Mouse (Mus musculus): ENCODE data around the gene Trim14. TPM values are rescaled to one million over a fixed set of nuclear protein-coding genes. Genes with fewer than 3 reads are reported as not detected.

Gene Trim14
- total and polyA plus RNA-seq, 3 experiments = 11.6 to 35.4 (median 26.5) TPM

DNA sequence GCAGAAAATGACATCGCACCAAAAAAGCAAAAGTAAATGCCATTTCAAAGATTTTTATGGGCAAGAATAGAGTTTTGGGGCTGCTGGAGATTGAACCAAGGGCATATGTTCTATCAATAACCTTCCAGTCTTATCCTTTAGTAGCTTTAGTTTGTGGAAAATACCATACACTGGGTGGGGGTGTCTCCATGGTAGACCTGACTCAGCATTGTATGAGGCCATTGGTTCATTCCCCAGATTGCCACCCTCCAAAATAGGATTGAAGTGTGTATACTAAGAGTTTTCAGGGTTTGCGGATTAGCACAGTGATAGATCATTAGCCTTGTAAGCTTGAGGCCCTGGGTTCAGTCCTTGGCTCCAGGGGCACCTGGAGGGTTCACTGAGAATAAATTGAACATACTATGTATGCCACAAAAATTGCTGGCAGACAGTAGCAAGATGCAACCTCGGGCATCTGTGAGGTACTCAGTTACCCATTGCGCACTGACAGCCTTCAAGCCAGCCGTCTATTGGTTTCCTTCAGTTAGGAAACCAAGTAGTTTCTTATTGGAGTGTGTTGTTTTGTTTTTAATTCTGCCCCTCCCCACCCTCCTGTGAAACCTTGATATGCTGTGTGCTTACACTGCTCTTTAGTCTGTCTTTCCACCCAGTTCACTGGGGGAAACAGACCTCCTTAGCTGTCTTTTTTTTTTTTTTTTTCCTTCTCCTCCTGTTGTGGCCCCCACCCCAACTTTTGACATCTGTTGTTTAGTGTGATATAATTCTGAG lies 81.7 kb downstream of the Trim14 start:
- TF ChIP-seq CHD2 (IDR thresholded peaks at IDR 0.05; ENCODE audit: low read length) = no peak
- no peak for TF ChIP-seq ELF1 (IDR thresholded peaks at IDR 0.05; ENCODE audit: low read depth, low read length)
- TF ChIP-seq MAFK (IDR thresholded peaks at IDR 0.05; ENCODE audit: insufficient replicate concordance, low read length) = peak; percentile 80; the same call in 1 of the 2 replicates
- TF ChIP-seq MXI1 (IDR thresholded peaks at IDR 0.05; ENCODE audit: low read depth, low read length) = 0 out of 2 replicates have a peak, but pooled peaks have one; percentile 22
- no peak for TF ChIP-seq NELFE (IDR thresholded peaks at IDR 0.05; ENCODE audit: low read depth, low read length)
- TF ChIP-seq SIN3A (IDR thresholded peaks at IDR 0.05; ENCODE audit: low read length) = 0 out of 2 replicates have a peak, but pooled peaks have one; percentile 24
- TF ChIP-seq ETS1 (conservative IDR thresholded peaks at IDR 0.05; ENCODE audit: low read depth, low read length) = no peak
- no peak for TF ChIP-seq NRF1 (IDR thresholded peaks at IDR 0.05; ENCODE audit: low read depth, low read length)
- Histone ChIP-seq H3K27ac (ENCODE audit: insufficient read depth, low read depth) (peak overlapping the region; percentile 28), H3K4me3 (replicated peaks in 1 of 3; ENCODE audit: low read depth in 2 of 3, low read length in 2 of 3, poor library complexity in 1 of 3) (peak overlapping the region; percentile 1 to 80 (median 61)), H3K36me3 (replicated peaks in 1 of 2; ENCODE audit: control insufficient read depth in 1 of 2, insufficient read depth in 1 of 2, low read length in 1 of 2) (peaks cover 0 to 39% of the 10 kb centered on the region in 2 experiments), H3K9me3 (replicated peaks; ENCODE audit: low read length) (no peaks in the 10 kb centered on the region), H3K27me3 (replicated peaks) (no peaks in the 10 kb centered on the region), H3K9ac (ENCODE audit: insufficient read depth, low read depth) (peak overlapping the region; percentile 100), H3K4me1 (ENCODE audit: control insufficient read depth in 1 of 2, insufficient read depth in 2 of 2) (peaks cover 21 to 66% of the 10 kb centered on the region in 2 experiments; a peak in 3 of 4 replicates), H3K79me2 (replicated peaks; ENCODE audit: control insufficient read depth, extremely low read depth, insufficient read depth, poor library complexity, severe bottlenecking) (peaks cover 75% of the 10 kb centered on the region), H3K4me2 (ENCODE audit: insufficient read depth, low read depth, poor library complexity, severe bottlenecking) (peak overlapping the region; percentile 88)
- in situ Hi-C loops (cut with MboI; ENCODE audit: low pct_ligation_motif_present, low pct_unique_long_range_greater_than_20kb, low sequenced_read_pairs) (no loop called here), dilution Hi-C loops (cut with MboI; ENCODE audit: extremely low pct_ligation_motif_present, extremely low pct_unique_long_range_greater_than_20kb, low sequenced_read_pairs) (no loop called here)
- no peak for DNase-seq (ENCODE audit: extremely low read depth)

DNA sequence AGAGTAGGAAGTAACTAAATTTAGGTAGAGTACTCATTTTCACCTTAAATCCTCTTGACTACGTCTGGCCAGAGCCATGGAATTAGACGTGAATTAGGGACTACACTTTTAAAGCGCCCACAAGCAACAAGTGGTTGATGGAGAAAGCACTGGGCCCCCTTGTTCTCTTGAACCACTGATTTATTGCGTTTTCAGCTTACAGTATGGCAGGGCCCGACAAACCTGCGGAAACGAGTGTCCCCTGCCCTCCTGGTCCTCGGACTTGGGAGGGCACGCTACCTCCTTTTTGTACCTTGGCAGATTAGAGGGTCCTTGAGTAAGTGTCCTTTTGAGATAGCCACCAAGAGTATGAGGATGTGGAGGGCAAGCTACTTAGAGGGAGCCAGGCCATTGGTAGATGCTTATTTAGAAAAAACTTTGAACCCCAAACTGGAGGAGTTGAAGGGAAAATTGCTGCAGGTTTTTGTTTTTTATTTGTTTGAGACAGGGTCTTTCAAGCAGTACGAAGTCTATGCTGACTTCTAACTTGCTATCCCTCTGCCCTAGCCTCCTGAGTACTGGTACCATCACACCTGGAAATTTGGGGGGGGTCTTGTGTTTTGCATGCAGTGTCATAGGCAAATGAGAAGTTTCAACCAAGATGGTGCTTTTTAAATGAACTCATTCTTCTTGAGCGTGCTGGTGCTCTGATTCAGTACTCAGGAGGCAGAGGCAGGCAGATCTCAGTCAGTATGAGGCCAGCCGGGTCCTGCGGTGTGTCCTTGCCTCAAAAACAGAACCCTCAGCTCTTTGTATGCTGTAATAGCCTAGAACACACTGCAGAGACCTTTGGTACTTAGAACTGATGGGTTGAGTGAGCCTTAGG lies 82.9 kb downstream of the Trim14 start:
- peaks cover 0 to 31% of the 10 kb centered on the region in 2 experiments for H3K36me3 ChIP-seq (replicated peaks in 1 of 2; ENCODE audit: control insufficient read depth in 1 of 2, insufficient read depth in 1 of 2, low read length in 1 of 2)
- peak overlapping the region; percentile 61 to 96 (median 80) for H3K4me3 ChIP-seq (replicated peaks in 1 of 3; ENCODE audit: low read depth in 2 of 3, low read length in 2 of 3, poor library complexity in 1 of 3)
- dilution Hi-C loops (cut with MboI; ENCODE audit: extremely low pct_ligation_motif_present, extremely low pct_unique_long_range_greater_than_20kb, low sequenced_read_pairs) = no loop called here
- DNase-seq (ENCODE audit: extremely low read depth) = peak; percentile 68
- H3K79me2 ChIP-seq (replicated peaks; ENCODE audit: control insufficient read depth, extremely low read depth, insufficient read depth, poor library complexity, severe bottlenecking) = peaks cover 63% of the 10 kb centered on the region
- no peaks in the 10 kb centered on the region for H3K9me3 ChIP-seq (replicated peaks; ENCODE audit: low read length)
- in situ Hi-C loops (cut with MboI; ENCODE audit: low pct_ligation_motif_present, low pct_unique_long_range_greater_than_20kb, low sequenced_read_pairs) = no loop called here
- peak overlapping the region; percentile 93 for H3K27ac ChIP-seq (ENCODE audit: insufficient read depth, low read depth)
- peak; percentile 46; the same call in 1 of the 2 replicates for TF ChIP-seq MXI1 (IDR thresholded peaks at IDR 0.05; ENCODE audit: low read depth, low read length)
- TF ChIP-seq ZNF384 (IDR thresholded peaks at IDR 0.05; ENCODE audit: low read depth, low read length) = no peak
- TF ChIP-seq MAX (IDR thresholded peaks at IDR 0.05; ENCODE audit: low read length) = peak; percentile 45; the same call in 1 of the 2 replicates
- peak; percentile 55 for TF ChIP-seq BHLHE40 (IDR thresholded peaks at IDR 0.05; ENCODE audit: low read depth, low read length)
- TF ChIP-seq HCFC1 (IDR thresholded peaks at IDR 0.05; ENCODE audit: low read depth, low read length) = peak; percentile 15; the same call in 1 of the 2 replicates
- peak; percentile 89 for TF ChIP-seq TBP (conservative IDR thresholded peaks at IDR 0.05; ENCODE audit: low read depth, low read length)
- TF ChIP-seq CHD1 (IDR thresholded peaks at IDR 0.05; ENCODE audit: low read depth, low read length) = peak; percentile 85
- TF ChIP-seq EP300 (IDR thresholded peaks at IDR 0.05; ENCODE audit: low read length) = 0 out of 2 replicates have a peak, but pooled peaks have one; percentile 45
- peak; percentile 2 for TF ChIP-seq ZMIZ1 (IDR thresholded peaks at IDR 0.05; ENCODE audit: low read depth, low read length)
- TF ChIP-seq POLR2A (IDR thresholded peaks at IDR 0.05; ENCODE audit: low read depth, low read length) = peak; percentile 58
- TF ChIP-seq NELFE (IDR thresholded peaks at IDR 0.05; ENCODE audit: low read depth, low read length) = peak; percentile 56; the same call in 1 of the 2 replicates
- no peak for TF ChIP-seq CHD2 (IDR thresholded peaks at IDR 0.05; ENCODE audit: low read length)
- peak; percentile 40; the same call in 1 of the 2 replicates for TF ChIP-seq MAZ (IDR thresholded peaks at IDR 0.05; ENCODE audit: low read depth, low read length)
- no peak for TF ChIP-seq JUND (conservative IDR thresholded peaks at IDR 0.05; ENCODE audit: low read depth, low read length)
- TF ChIP-seq MYC (IDR thresholded peaks at IDR 0.05; ENCODE audit: low read depth, low read length) = 0 out of 2 replicates have a peak, but pooled peaks have one; percentile 23
- no peaks in the 10 kb centered on the region for H3K27me3 ChIP-seq (replicated peaks)
- peak overlapping the region; percentile 88 for H3K4me2 ChIP-seq (ENCODE audit: insufficient read depth, low read depth, poor library complexity, severe bottlenecking)
- H3K4me1 ChIP-seq (ENCODE audit: control insufficient read depth in 1 of 2, insufficient read depth in 2 of 2) = peaks cover 21 to 55% of the 10 kb centered on the region in 2 experiments
- H3K9ac ChIP-seq (ENCODE audit: insufficient read depth, low read depth) = peak overlapping the region; percentile 100

Measured in CH12.LX (cell line).